Mouse (Mus musculus) midbrain, embryonic 15.5 days (tissue): ENCODE measurements around the gene Grid1. TPM values are rescaled to one million over a fixed set of nuclear protein-coding genes. Genes with fewer than 3 reads are reported as not detected.

Experiments used
- ATAC-seq: fragments of 200-750 bp; cut with Nextera tagmentation; replicated peaks from 2 replicates; pipeline ENCODE4 v1.8.0; 2017; ENCODE audit warnings: moderate TSS enrichment
- H3K27ac ChIP-seq: fragments of 300-500 bp; sonication (generic); 2 replicates; pipeline ENCODE4 v1.5.1; 2015; ENCODE audit warnings: mild to moderate bottlenecking, inconsistent platforms
- H3K27me3 ChIP-seq: fragments of 300-500 bp; sonication (generic); replicated peaks from 2 replicates; pipeline ENCODE4 v1.6.1; 2015; ENCODE audit warnings: inconsistent platforms
- H3K36me3 ChIP-seq: fragments of 300-500 bp; sonication (generic); replicated peaks from 2 replicates; pipeline ENCODE4 v1.6.1; 2015; ENCODE audit warnings: inconsistent platforms
- H3K4me1 ChIP-seq: fragments of 300-500 bp; sonication (generic); 2 replicates; pipeline ENCODE4 v1.6.1; 2015; ENCODE audit warnings: inconsistent platforms
- H3K4me2 ChIP-seq: fragments of 300-500 bp; sonication (generic); 2 replicates; pipeline ENCODE4 v1.6.1; 2015; ENCODE audit warnings: inconsistent platforms, mild to moderate bottlenecking, moderate library complexity
- H3K4me3 ChIP-seq: fragments of 300-500 bp; sonication (generic); 2 replicates; pipeline ENCODE4 v1.5.1; 2015; ENCODE audit warnings: mild to moderate bottlenecking, inconsistent platforms
- H3K9ac ChIP-seq: fragments of 300-500 bp; sonication (generic); 2 replicates; pipeline ENCODE4 v1.6.1; 2015; ENCODE audit warnings: mild to moderate bottlenecking, inconsistent platforms
- H3K9me3 ChIP-seq: fragments of 300-500 bp; sonication (generic); 2 replicates; pipeline ENCODE4 v1.6.1; 2016; ENCODE audit warnings: inconsistent platforms
- WGBS: fragments of 180-500 bp; shearing (Covaris S2); methylation state at CpG from one replicate; pipeline ENCODE4 v1.1.7; 2015; ENCODE audit warnings: mixed read lengths; 5-methylcytosine and 5-hydroxymethylcytosine counted together
- microRNA counts: library from miRNA; unstranded; fragments of <30 nt; microRNA quantifications from one replicate; lab custom pipeline; 2016
- microRNA-seq: library from miRNA; unstranded; fragments of <30 nt; microRNA quantifications from one replicate; pipeline ENCODE4, GENCODE M21; 2016
- polyA plus RNA-seq: library from polyadenylated mRNA; unstranded; fragments of >200 nt; fragmentation: Nextera tagmentation; extraction: Ambion mirVana; gene quantifications from 2 replicates; pipeline ENCODE4 v1.2.1, GENCODE M21; 2015

Grid1 gene
- polyA plus RNA-seq, 1 experiment from 2014 or later, result 8.8 TPM

DNA sequence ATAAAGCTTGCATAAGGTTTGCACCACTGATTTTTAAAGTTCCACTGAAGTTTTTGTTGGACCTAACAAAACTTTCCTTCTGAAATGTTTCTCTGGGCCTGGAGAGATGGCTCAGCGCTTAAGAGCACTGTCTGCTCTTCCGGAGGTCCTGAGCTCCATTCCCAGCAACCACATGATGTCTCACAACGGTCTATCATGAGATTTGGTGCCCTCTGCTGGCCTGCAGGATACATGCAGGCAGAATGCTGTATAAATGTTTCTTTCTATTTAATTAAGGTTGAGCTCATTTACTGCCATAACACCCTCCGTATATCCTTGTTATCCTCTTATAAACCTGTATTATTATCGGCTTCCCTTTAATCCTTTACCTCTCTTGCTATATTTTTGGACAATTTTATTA, 805.8 kb downstream of the Grid1 start:
- no peak for ATAC-seq
- H3K27ac ChIP-seq, result no peak overlapping the region
- no peak overlapping the region for H3K9ac ChIP-seq
- no peak overlapping the region for H3K4me2 ChIP-seq
- H3K27me3 ChIP-seq, result no peaks in the 10 kb centered on the region
- no peak overlapping the region for H3K4me3 ChIP-seq
- 89% methylated on average over 5 of the region's 5 CpGs for WGBS
- H3K4me1 ChIP-seq, result no peaks in the 10 kb centered on the region
- H3K36me3 ChIP-seq, result no peaks in the 10 kb centered on the region
- H3K9me3 ChIP-seq, result no peaks in the 10 kb centered on the region

MicroRNAs within 50 kb of the gene (microRNA counts, 519-probe panel; counts per million panel counts)
- microRNA mmu-miR-346 (lab: Ali Mortazavi, UCI), result 1,851 counts per million, percentile 12 among the panel's probes with 10 or more counts

Small RNA genes lying within 50 kb of the gene (microRNA-seq; reads per million reads assigned to microRNA genes)
- gene Mir346, result 227 reads per million, percentile 63 among the genes with 10 or more reads in this experiment

Other genes with a start within 250 kb of the Grid1 start
- 0.57 and 0.78 TPM in 2 replicates for gene Ldb3, start 231.4 kb upstream of the Grid1 start, polyA plus RNA-seq
- 0.23 TPM in 1 of 2 replicates, not detected in the other for gene Opn4, start 220.0 kb upstream of the Grid1 start, polyA plus RNA-seq
- gene Wapl, start 146.2 kb upstream of the Grid1 start, polyA plus RNA-seq, result 13.0 and 13.6 TPM in 2 replicates